Mouse (Mus musculus) bone marrow, adult 2 months (tissue): ENCODE data around the gene Mapkapk2. TPM values are rescaled to one million over a fixed set of nuclear protein-coding genes. Genes with fewer than 3 reads are reported as not detected.

ENCODE experiments used
- H3K27ac ChIP-seq: fragments of 200-500 bp; 2 replicates; pipeline ENCODE4 v1.5.1; 2012; ENCODE audit warnings: low read depth, mild to moderate bottlenecking, control low read depth, inconsistent platforms, low read length; ENCODE audit not compliant: control insufficient read depth, poor library complexity, insufficient read depth
- H3K4me1 ChIP-seq: fragments of 200-500 bp; 2 replicates; pipeline ENCODE4 v1.6.1; 2011; ENCODE audit warnings: low read length; ENCODE audit not compliant: control insufficient read depth, insufficient read depth
- H3K4me3 ChIP-seq: fragments of 200-500 bp; replicated peaks from 2 replicates; pipeline ENCODE3; 2011; ENCODE audit warnings: mild to moderate bottlenecking, low read depth, low read length, control low read depth; ENCODE audit not compliant: control insufficient read depth
- CTCF ChIP-seq: fragments of 200-500 bp; IDR thresholded peaks from 2 replicates; pipeline ENCODE4 v1.5.1; 2011; ENCODE audit warnings: low read length, control low read depth; ENCODE audit not compliant: control insufficient read depth, insufficient read depth
- POLR2A ChIP-seq: fragments of 200-500 bp; IDR thresholded peaks from 2 replicates; pipeline ENCODE4 v1.6.1; 2011; ENCODE audit warnings: low read depth, mild to moderate bottlenecking, control low read depth, low read length, borderline replicate concordance; ENCODE audit not compliant: control insufficient read depth
- WGBS: fragments of 180-500 bp; shearing (Covaris S2); methylation state at CpG from one replicate; pipeline ENCODE4 v1.1.7; 2018; 5-methylcytosine and 5-hydroxymethylcytosine counted together
- polyA plus RNA-seq: library from polyadenylated mRNA; stranded (reverse); fragments of >200 nt; gene quantifications from 2 replicates; pipeline ENCODE4 v1.2.4, GENCODE M21; 2011; ENCODE audit warnings: low replicate concordance; ENCODE audit not compliant: missing spikeins, insufficient read depth, insufficient read length

Gene Mapkapk2
- polyA plus RNA-seq, 1 experiment = 38.1 TPM

DNA sequence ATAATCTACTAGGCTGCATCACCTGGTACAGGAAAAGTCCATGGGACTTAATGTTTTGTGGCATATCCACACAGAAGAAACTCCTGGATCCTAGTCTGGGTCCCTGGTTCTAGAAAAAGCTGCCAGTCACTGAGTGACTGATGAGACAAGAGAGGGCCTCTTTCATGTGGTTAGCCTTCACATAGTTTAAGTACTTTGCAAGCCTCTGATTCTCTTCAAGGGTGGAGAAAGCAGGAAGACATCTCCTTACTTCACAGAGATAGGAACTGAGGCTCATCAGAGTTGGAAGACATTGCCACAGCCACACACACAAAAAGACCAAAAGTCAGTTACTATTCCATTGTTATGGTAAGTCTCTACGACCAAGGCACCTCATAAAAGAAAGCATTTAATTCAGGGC lies 91.6 kb downstream of the Mapkapk2 start:
- H3K4me1 ChIP-seq = no peaks in the 10 kb centered on the region
- no peak for TF ChIP-seq CTCF
- no peak for TF ChIP-seq POLR2A
- 84% methylated on average over 1 of the region's 1 CpGs for WGBS
- H3K4me3 ChIP-seq = no peak overlapping the region
- no peak overlapping the region for H3K27ac ChIP-seq

Other genes starting within 250 kb of the Mapkapk2 start
- 13.2 and 36.6 TPM in 2 replicates for gene Fcmr, start 232.2 kb downstream of the Mapkapk2 start, polyA plus RNA-seq
- not detected in 2 replicates for gene Il24, start 210.4 kb downstream of the Mapkapk2 start, polyA plus RNA-seq
- not detected in 2 replicates for gene Il20, start 186.4 kb downstream of the Mapkapk2 start, polyA plus RNA-seq
- gene Il19, start 157.7 kb downstream of the Mapkapk2 start, polyA plus RNA-seq = not detected in 2 replicates
- 1.1 TPM in 1 of 2 replicates, not detected in the other for gene Il10, start 78.0 kb downstream of the Mapkapk2 start, polyA plus RNA-seq
- gene Dyrk3, start 40.5 kb upstream of the Mapkapk2 start, polyA plus RNA-seq = 7.5 and 13.4 TPM in 2 replicates
- 18.9 and 25.3 TPM in 2 replicates for gene Eif2d, start 55.4 kb upstream of the Mapkapk2 start, polyA plus RNA-seq
- 12.7 and 21.8 TPM in 2 replicates for gene Rassf5, start 147.4 kb upstream of the Mapkapk2 start, polyA plus RNA-seq
- 12.8 and 40.9 TPM in 2 replicates for gene Ikbke, start 181.8 kb upstream of the Mapkapk2 start, polyA plus RNA-seq